Mouse (Mus musculus) limb, embryonic 10.5 days (tissue): Measurements from ENCODE around the gene Slc7a7. TPM values are rescaled to one million over a fixed set of nuclear protein-coding genes. Genes with fewer than 3 reads are reported as not detected.

Source experiments
- DNase-seq: peaks from one replicate; pipeline ENCODE4 v3.0.0-alpha.2; 2017; ENCODE audit warnings: low spot score
- H3K27ac ChIP-seq: fragments of 300-500 bp; sonication (generic); 2 replicates; pipeline ENCODE4 v1.5.1; 2016; ENCODE audit warnings: mild to moderate bottlenecking
- H3K27me3 ChIP-seq: fragments of 300-500 bp; sonication (generic); 2 replicates; pipeline ENCODE4 v1.6.1; 2016; ENCODE audit warnings: low read depth, mild to moderate bottlenecking; ENCODE audit not compliant: poor library complexity, severe bottlenecking
- H3K36me3 ChIP-seq: fragments of 300-500 bp; sonication (generic); 2 replicates; pipeline ENCODE4 v1.6.1; 2016; ENCODE audit warnings: mild to moderate bottlenecking, moderate library complexity
- H3K4me1 ChIP-seq: fragments of 300-500 bp; sonication (generic); 2 replicates; pipeline ENCODE4 v1.6.1; 2016
- H3K4me3 ChIP-seq: fragments of 300-500 bp; sonication (generic); 2 replicates; pipeline ENCODE4 v1.5.1; 2016; ENCODE audit warnings: mild to moderate bottlenecking, moderate library complexity
- H3K9me3 ChIP-seq: fragments of 300-500 bp; sonication (generic); replicated peaks from 2 replicates; pipeline ENCODE4 v1.6.1; 2016; ENCODE audit warnings: mild to moderate bottlenecking
- WGBS: fragments of 180-500 bp; shearing (Covaris S2); methylation state at CpG from one replicate; pipeline ENCODE4 v1.1.7; 2016; 5-methylcytosine and 5-hydroxymethylcytosine counted together
- polyA plus RNA-seq: library from polyadenylated mRNA; unstranded; fragments of >200 nt; fragmentation: Nextera tagmentation; extraction: Ambion mirVana; gene quantifications from 2 replicates; pipeline ENCODE4 v1.2.1, GENCODE M21; 2016

Slc7a7 gene
- polyA plus RNA-seq, 1 experiment from 2014 or later, result 3.1 TPM

GRCm38 (mm10) chr14:54394309-54394708 is 23.3 kb downstream of the Slc7a7 start:
- H3K9me3 ChIP-seq, result no peaks in the 10 kb centered on the region
- no peak overlapping the region for H3K27ac ChIP-seq
- no peak for DNase-seq
- no peak overlapping the region for H3K4me3 ChIP-seq
- H3K27me3 ChIP-seq, result no peaks in the 10 kb centered on the region
- no peaks in the 10 kb centered on the region for H3K36me3 ChIP-seq
- peaks cover 14% of the 10 kb centered on the region for H3K4me1 ChIP-seq

- Histone ChIP-seq H3K4me3 (no peak overlapping the region), H3K27me3 (no peaks in the 10 kb centered on the region), H3K9me3 (no peaks in the 10 kb centered on the region), H3K4me1 (peaks cover 8% of the 10 kb centered on the region), H3K27ac (no peak overlapping the region), H3K36me3 (no peaks in the 10 kb centered on the region)
- 78% methylated on average over 3 of the region's 3 CpGs for WGBS
- no peak for DNase-seq
These were observed 23.8 kb downstream of the Slc7a7 start for GRCm38 (mm10) chr14:54393794-54394193.

GRCm38 (mm10) chr14:54390843-54391242 is 26.7 kb downstream of the Slc7a7 start:
- DNase-seq, result no peak
- 63% methylated on average over 6 of the region's 6 CpGs for WGBS
- no peaks in the 10 kb centered on the region for H3K9me3 ChIP-seq
- H3K27ac ChIP-seq, result no peak overlapping the region
- no peaks in the 10 kb centered on the region for H3K27me3 ChIP-seq
- no peaks in the 10 kb centered on the region for H3K36me3 ChIP-seq
- no peak overlapping the region for H3K4me3 ChIP-seq
- peaks cover 5% of the 10 kb centered on the region; the same call in 1 of the 2 replicates for H3K4me1 ChIP-seq

GRCm38 (mm10) chr14:54387546-54387945 is 30.0 kb downstream of the Slc7a7 start:
- H3K4me1 ChIP-seq, result peaks cover 11% of the 10 kb centered on the region
- 82% methylated on average over 6 of the region's 6 CpGs for WGBS
- H3K4me3 ChIP-seq, result no peak overlapping the region
- no peaks in the 10 kb centered on the region for H3K36me3 ChIP-seq
- H3K27ac ChIP-seq, result no peak overlapping the region
- H3K27me3 ChIP-seq, result no peaks in the 10 kb centered on the region
- DNase-seq, result no peak
- H3K9me3 ChIP-seq, result no peaks in the 10 kb centered on the region

GRCm38 (mm10) chr14:54385968-54386618 is 31.5 kb downstream of the Slc7a7 start:
- H3K9me3 ChIP-seq, result no peaks in the 10 kb centered on the region
- no peak overlapping the region for H3K27ac ChIP-seq
- 90% methylated on average over 7 of the region's 7 CpGs for WGBS
- H3K27me3 ChIP-seq, result no peaks in the 10 kb centered on the region
- H3K4me3 ChIP-seq, result no peak overlapping the region
- DNase-seq, result no peak
- peaks cover 11% of the 10 kb centered on the region for H3K4me1 ChIP-seq
- no peaks in the 10 kb centered on the region for H3K36me3 ChIP-seq

GRCm38 (mm10) chr14:54384396-54384795 is 33.2 kb downstream of the Slc7a7 start:
- Histone ChIP-seq H3K27me3 (no peaks in the 10 kb centered on the region), H3K4me1 (peaks cover 11% of the 10 kb centered on the region), H3K9me3 (no peaks in the 10 kb centered on the region), H3K36me3 (no peaks in the 10 kb centered on the region), H3K27ac (no peak overlapping the region), H3K4me3 (no peak overlapping the region)
- no peak for DNase-seq
- 92% methylated on average over 8 of the region's 8 CpGs for WGBS

GRCm38 (mm10) chr14:54383355-54383771 is 34.2 kb downstream of the Slc7a7 start:
- no peak overlapping the region for H3K4me3 ChIP-seq
- no peak overlapping the region for H3K27ac ChIP-seq
- H3K9me3 ChIP-seq, result no peaks in the 10 kb centered on the region
- no peaks in the 10 kb centered on the region for H3K27me3 ChIP-seq
- WGBS, result 69% methylated on average over 4 of the region's 4 CpGs
- DNase-seq, result no peak
- peaks cover 11% of the 10 kb centered on the region for H3K4me1 ChIP-seq
- H3K36me3 ChIP-seq, result no peaks in the 10 kb centered on the region

GRCm38 (mm10) chr14:54382641-54383040 is 34.9 kb downstream of the Slc7a7 start:
- Histone ChIP-seq H3K9me3 (no peaks in the 10 kb centered on the region), H3K27me3 (no peaks in the 10 kb centered on the region), H3K4me3 (no peak overlapping the region), H3K4me1 (peaks cover 11% of the 10 kb centered on the region), H3K36me3 (no peaks in the 10 kb centered on the region), H3K27ac (no peak overlapping the region)
- DNase-seq, result no peak
- WGBS, result 89% methylated on average over 9 of the region's 9 CpGs

GRCm38 (mm10) chr14:54381816-54382215 is 35.8 kb downstream of the Slc7a7 start:
- Histone ChIP-seq H3K4me1 (peaks cover 11% of the 10 kb centered on the region), H3K4me3 (no peak overlapping the region), H3K9me3 (no peaks in the 10 kb centered on the region), H3K36me3 (no peaks in the 10 kb centered on the region), H3K27me3 (no peaks in the 10 kb centered on the region), H3K27ac (no peak overlapping the region)
- WGBS, result 83% methylated on average over 10 of the region's 10 CpGs
- no peak for DNase-seq

GRCm38 (mm10) chr14:54380616-54381015 is 37.0 kb downstream of the Slc7a7 start:
- H3K9me3 ChIP-seq, result no peaks in the 10 kb centered on the region
- no peaks in the 10 kb centered on the region for H3K36me3 ChIP-seq
- 67% methylated on average over 4 of the region's 4 CpGs for WGBS
- no peak overlapping the region for H3K4me3 ChIP-seq
- DNase-seq, result no peak
- H3K27me3 ChIP-seq, result no peaks in the 10 kb centered on the region
- H3K4me1 ChIP-seq, result peaks cover 6% of the 10 kb centered on the region
- no peak overlapping the region for H3K27ac ChIP-seq

GRCm38 (mm10) chr14:54379571-54379970 is 38.0 kb downstream of the Slc7a7 start:
- DNase-seq, result no peak
- Histone ChIP-seq H3K9me3 (no peaks in the 10 kb centered on the region), H3K27ac (no peak overlapping the region), H3K4me1 (peaks cover 6% of the 10 kb centered on the region), H3K4me3 (no peak overlapping the region), H3K36me3 (no peaks in the 10 kb centered on the region), H3K27me3 (no peaks in the 10 kb centered on the region)
- 82% methylated on average over 13 of the region's 13 CpGs for WGBS

GRCm38 (mm10) chr14:54377166-54377565 is 40.4 kb downstream of the Slc7a7 start:
- DNase-seq, result no peak
- Histone ChIP-seq H3K27ac (no peak overlapping the region), H3K9me3 (no peaks in the 10 kb centered on the region), H3K4me3 (no peak overlapping the region), H3K27me3 (no peaks in the 10 kb centered on the region), H3K4me1 (no peaks in the 10 kb centered on the region), H3K36me3 (no peaks in the 10 kb centered on the region)
- WGBS, result 90% methylated on average over 6 of the region's 6 CpGs

GRCm38 (mm10) chr14:54375916-54376315 is 41.7 kb downstream of the Slc7a7 start:
- no peaks in the 10 kb centered on the region for H3K27me3 ChIP-seq
- no peak overlapping the region for H3K4me3 ChIP-seq
- H3K9me3 ChIP-seq, result no peaks in the 10 kb centered on the region
- no peaks in the 10 kb centered on the region for H3K4me1 ChIP-seq
- no peak for DNase-seq
- H3K27ac ChIP-seq, result no peak overlapping the region
- WGBS, result 86% methylated on average over 3 of the region's 3 CpGs
- H3K36me3 ChIP-seq, result peaks cover 10% of the 10 kb centered on the region

- Histone ChIP-seq H3K27me3 (no peaks in the 10 kb centered on the region), H3K36me3 (peaks cover 40% of the 10 kb centered on the region), H3K9me3 (0 out of 2 replicates have a peak, but pooled peaks cover 1% of the 10 kb centered on the region), H3K27ac (no peak overlapping the region), H3K4me3 (no peak overlapping the region), H3K4me1 (no peaks in the 10 kb centered on the region)
- 96% methylated on average over 9 of the region's 9 CpGs for WGBS
- no peak for DNase-seq
These were observed 44.7 kb downstream of the Slc7a7 start for GRCm38 (mm10) chr14:54372923-54373322.
